Mouse (Mus musculus) MEL-GATA-1-ER (cell line): ENCODE results near the gene Gm20388.
"Not testable (repeated sequence)": the region's sequence is repeated elsewhere in the genome, so short reads cannot be mapped to it uniquely, and the experiment has no call there.

Source experiments
- DNase-seq: peaks from one replicate; pipeline ENCODE4 v3.0.0-alpha.2; 2012; ENCODE audit warnings: low read depth; ENCODE audit errors: extremely low read depth

Gene Gm20388

GRCm38 (mm10) chr8:120797019-120797727 is 886.5 kb downstream of the Gm20388 start:
- no peak for DNase-seq

DNA sequence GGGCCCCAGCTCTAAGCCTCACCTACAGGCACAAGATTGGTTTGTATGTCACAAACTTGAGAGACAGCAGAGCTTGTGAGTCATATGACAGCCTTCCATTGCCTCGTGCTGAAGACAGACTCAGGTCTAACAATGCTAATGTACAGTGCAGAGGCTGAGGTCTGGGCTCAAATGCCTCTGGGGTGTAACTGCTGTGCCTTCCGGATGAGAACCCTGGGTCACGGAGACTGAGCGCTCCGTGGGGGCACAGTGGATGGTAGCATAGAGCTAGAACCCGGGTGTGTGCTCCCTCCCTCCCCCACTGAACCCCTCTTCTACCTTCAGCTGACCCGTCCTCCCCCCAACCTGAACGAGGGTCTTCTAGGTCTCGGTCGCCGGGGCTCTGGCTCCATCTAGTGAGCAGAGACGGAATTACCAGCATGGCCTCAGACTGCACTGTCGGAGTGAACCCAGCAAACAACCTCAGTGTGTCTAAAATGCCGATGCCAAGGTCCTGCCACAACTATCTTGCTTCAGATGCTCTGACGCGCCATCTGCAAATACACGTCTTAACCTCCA is 889.7 kb downstream of the Gm20388 start:
- no peak for DNase-seq

DNA sequence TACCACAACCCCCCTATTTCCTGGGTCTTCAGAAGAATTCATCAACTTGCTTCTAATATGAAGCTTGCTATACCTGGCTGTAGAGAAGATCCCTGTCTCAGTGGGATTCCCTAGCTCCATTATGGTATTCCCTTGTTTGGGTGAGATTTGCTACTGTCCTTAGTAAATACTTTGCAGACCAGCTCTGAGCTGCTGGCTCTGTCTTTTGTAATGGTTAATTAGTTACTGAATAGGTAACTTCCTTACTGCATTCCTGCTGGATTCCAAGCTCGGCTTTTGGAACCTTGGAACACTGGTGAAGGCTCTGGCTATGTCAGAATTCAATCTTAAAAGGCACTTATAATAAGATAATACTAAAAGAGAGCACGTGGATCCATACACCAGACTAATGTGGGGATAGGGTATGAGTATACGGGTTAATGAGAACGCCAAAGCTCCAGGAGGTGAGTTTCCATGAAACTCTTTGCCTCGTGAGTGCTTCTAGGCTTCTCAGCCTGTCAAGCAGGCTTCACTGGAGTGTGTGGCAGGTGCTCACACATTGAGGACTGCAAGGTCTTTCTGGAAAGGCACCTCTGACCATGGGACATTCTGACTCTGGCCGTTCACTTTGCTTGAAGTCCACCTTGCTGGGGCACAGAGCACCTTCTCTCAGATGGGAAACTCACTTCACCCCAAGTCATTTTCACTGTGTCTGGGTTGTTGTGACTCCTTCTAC is 893.2 kb downstream of the Gm20388 start:
- not testable (repeated sequence) for DNase-seq

DNA sequence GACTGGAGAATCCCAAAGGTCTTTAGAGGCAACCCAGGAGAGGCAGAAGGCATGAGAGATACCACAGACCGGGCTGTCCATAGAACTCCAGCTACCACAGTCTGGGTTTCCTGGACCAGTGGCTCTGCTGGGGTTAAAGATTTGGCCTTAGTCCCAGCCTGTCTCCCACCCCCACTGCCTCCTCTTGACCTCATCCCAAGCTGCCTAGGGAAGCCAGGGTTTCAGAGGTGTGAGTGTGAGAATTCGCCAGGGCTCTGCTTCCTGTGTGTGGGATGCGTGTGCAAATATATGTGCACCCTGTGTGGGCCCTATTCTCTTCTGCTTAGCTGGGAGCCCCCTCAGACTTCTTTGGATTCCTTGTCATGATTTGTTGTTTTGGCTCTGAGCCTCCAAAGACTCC is 894.1 kb downstream of the Gm20388 start:
- no peak for DNase-seq

- no peak for DNase-seq
Measured at GRCm38 (mm10) chr8:120806780-120807264, 896.2 kb downstream of the Gm20388 start.

DNA sequence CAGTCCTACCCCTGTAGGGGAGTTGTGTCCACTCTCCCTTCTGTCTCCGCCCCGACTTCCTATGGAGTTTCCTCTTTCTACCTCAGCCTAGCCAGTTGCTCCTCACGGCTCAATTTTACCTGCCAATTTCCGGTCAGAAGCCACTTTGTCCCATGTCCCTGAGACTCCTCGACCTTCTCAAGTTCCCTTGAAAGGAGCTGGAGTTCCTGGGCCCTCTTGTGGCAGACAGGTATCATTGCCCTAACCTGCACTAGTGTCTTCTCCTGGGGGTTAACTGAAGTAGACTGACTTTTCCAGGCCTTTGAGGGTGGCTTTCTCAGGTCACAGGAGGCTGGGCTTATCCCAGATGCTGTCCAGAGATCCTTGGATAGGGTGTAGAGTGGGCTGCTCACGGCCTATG is 897.1 kb downstream of the Gm20388 start:
- DNase-seq = no peak

GRCm38 (mm10) chr8:120809050-120809449 is 898.4 kb downstream of the Gm20388 start:
- no peak for DNase-seq

DNA sequence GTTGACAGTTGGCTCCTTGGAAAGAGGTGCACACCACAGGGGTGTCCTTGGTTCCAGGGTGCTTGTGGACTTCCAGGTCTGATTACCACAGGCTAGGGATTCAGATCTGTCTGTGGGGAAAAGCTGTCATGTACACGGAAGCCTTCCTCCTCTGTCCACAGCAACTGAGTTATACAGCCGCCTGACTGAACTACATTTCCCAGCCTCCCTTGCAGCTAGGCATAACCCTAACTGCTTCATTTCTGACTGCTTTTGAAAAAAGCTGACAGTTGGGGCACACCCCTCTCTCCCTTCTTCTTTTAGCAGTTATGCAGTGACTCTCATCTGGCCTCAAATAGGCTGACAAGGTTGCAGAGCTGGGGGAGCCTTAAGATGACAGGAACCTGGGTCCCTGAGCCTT is 901.3 kb downstream of the Gm20388 start:
- no peak for DNase-seq

- DNase-seq = no peak
Measured at GRCm38 (mm10) chr8:120813028-120813427, 902.4 kb downstream of the Gm20388 start.

DNA sequence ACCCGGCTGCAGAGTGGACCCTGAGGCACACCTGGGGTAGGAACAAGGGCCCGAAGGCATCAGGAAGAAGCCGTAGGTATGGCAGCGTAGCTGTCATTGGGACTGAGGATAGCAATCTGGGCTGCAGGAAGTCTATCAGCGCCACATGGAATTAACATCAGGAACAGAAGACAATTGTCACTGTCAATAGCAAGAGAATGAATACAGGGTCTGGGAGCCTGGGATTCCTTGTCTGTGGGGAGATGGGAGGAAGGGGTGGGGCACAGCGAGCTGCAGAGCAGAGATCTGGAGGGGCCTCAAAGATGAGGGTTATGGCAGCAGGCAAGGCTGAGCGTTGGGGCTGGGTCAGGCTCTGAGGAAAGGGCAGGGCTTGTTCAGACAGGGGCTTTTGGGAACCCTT is 903.2 kb downstream of the Gm20388 start:
- DNase-seq = no peak

DNA sequence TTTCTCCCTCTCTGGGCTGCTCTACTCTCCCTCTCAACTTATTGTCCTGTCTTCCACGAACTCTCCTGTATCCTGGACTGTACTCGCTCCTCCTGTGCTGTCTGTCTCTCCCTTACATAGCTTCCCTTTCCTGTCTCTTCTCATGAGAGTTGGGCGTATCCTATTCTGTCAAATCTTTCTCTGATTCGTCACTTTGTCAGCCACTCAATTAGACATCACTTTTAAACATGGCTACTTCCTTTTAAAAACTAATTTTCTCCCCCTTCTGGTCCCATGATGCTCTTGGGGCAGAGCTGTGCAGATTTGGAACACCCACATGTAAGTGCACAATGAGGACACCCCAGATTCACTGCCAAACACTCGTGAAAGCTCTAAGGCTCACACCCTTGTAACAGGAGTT is 905.7 kb downstream of the Gm20388 start:
- DNase-seq = no peak

- DNase-seq = no peak
Measured at GRCm38 (mm10) chr8:120819906-120820305, 909.3 kb downstream of the Gm20388 start.

- no peak for DNase-seq
Measured at GRCm38 (mm10) chr8:120821399-120822170, 910.9 kb downstream of the Gm20388 start.

GRCm38 (mm10) chr8:120823331-120823730 is 912.7 kb downstream of the Gm20388 start:
- no peak for DNase-seq

GRCm38 (mm10) chr8:120823887-120824286 is 913.2 kb downstream of the Gm20388 start:
- DNase-seq = no peak

GRCm38 (mm10) chr8:120824638-120825037 is 914.0 kb downstream of the Gm20388 start:
- DNase-seq = no peak

GRCm38 (mm10) chr8:120828279-120828678 is 917.6 kb downstream of the Gm20388 start:
- DNase-seq = no peak

GRCm38 (mm10) chr8:120830661-120831060 is 920.0 kb downstream of the Gm20388 start:
- no peak for DNase-seq

DNA sequence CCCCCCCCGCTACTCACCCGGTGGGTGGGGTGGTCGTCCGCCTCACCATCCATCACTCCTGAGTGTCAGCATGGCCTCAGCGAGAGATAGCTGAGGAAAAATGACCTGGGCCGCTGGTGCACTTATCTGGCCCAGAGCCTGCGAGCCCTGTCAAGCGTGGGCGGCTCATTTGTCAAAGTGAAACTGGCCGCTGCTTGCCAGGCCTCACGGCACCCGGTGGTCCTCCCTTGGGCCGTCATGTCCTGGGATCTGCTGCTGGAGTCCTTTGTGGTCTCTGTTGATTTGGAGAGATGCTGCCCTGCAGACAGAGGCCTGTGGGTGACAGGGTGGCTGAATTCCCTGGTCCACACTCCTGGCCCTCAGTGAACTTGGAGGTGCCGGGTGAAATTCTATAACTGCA is 921.4 kb downstream of the Gm20388 start:
- DNase-seq = no peak

- DNase-seq = no peak
Measured at GRCm38 (mm10) chr8:120833196-120833595, 922.6 kb downstream of the Gm20388 start.

GRCm38 (mm10) chr8:120839031-120839430 is 928.4 kb downstream of the Gm20388 start:
- no peak for DNase-seq

DNA sequence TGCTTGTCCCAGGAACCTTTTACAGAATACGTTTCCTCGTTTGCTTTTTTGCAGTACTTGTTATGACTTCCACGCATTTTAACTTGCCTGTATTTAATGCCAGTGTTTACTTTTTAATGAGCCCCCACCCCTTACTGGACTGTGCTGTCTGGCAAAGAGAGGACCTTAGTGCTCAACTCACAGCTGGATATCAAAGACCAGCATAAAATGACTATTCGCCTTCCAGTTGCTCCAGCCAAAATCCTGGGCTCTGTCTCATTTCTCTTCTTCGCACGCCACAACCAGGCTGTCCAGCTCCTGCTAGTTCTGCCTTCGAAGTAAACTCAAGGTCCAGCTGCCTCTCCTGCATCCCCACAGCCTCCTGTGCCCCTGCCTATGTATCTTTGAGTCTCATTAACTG is 932.4 kb downstream of the Gm20388 start:
- no peak for DNase-seq
